Mouse (Mus musculus) left cerebral cortex, postnatal 4 days (tissue): ENCODE measurements around the gene Gnl3. TPM values are rescaled to one million over a fixed set of nuclear protein-coding genes. Genes with fewer than 3 reads are reported as not detected.

ENCODE experiments used
- DNase-seq: peaks from one replicate; pipeline ENCODE4 v3.0.0-alpha.2; 2022
- intact Hi-C: fragments of 180-260 bp; cut with DNase I; formaldehyde crosslinking; loops from one replicate; pipeline ENCODE4 v1.15.1; 2025
- total RNA-seq, 2 experiments: library from RNA; stranded (reverse); gene quantifications; 2 replicates each; pipeline ENCODE4 v1.2.3; 2021

Gene Gnl3
- total RNA-seq = 10 to 100 TPM; 68.3 to 79.3 TPM

DNA sequence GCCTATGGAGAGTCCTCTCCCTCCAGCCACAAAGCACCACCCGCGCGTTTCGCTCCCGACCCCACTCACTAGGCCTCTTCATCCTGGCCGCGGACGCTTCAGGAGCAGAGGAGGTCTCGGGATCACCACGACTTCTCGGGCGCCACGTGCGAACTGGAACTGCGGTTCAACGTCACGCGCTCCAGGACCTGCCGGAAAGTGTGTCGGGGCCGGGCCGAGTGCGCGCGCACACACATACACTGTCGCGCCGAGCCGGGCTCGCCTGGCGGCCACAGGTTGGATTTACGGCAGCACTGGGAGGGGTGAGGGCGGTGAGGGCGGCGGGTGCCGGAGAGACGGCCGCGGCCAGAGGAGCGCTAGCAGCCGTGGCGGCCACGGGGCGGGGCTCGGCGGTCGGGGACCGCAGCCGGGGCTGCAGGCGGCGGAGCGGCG lies at the start of gene Gnl3, which contains the start of gene Pbrm1:
Gene Gnl3, minus strand, starts transcription at position 293 of the 432 bp plus-strand sequence.
Gene Pbrm1, plus strand, starts transcription at position 279 of the 432 bp plus-strand sequence.
- intact Hi-C loops = no loop called here
- DNase-seq = peak; percentile 98

DNA sequence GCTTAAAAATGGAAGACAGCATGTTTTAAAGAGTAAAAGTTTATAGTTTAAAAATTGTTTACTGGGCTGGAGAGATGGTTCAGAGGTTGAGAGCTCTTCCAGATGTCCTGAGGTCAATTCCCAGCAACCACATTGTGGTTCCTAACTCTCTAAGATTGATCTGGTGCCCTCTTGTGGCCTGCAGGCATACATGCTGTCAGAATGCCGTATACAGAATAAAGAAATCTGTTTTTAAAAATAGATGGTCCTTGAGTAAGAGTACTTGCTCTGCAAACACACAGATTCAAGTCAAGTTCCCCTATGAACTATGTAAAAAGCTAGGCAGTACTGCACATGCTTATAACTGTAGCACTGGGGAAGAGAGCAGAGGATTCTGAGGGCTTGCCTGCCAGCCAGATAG lies 43.3 kb upstream of the Gnl3 start:
- intact Hi-C loops = no loop called here
- DNase-seq = no peak

DNA sequence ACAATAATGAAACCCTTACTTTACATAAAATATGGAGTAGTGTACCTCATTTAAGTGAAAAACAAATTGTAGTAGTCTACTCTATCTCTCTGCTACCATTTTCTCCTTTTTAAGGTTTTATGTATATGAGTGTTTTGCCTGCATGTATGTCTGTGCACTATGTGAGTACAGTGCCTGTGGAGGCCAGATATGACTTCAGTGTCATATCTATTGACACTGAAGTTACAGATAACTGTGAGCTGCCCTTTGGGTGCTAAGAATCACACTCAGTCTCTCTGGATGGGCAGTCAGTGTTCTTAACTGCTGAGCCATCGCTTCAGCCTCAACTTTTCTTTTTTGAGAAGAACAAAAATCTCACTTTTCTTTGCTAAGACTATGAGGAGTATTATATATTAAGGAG lies 26.9 kb upstream of the Gnl3 start:
- DNase-seq = no peak
- intact Hi-C loops = no loop called here

- intact Hi-C loops = no loop called here
- no peak for DNase-seq
These were observed 26.3 kb upstream of the Gnl3 start for GRCm38 (mm10) chr14:31045296-31045695.

DNA sequence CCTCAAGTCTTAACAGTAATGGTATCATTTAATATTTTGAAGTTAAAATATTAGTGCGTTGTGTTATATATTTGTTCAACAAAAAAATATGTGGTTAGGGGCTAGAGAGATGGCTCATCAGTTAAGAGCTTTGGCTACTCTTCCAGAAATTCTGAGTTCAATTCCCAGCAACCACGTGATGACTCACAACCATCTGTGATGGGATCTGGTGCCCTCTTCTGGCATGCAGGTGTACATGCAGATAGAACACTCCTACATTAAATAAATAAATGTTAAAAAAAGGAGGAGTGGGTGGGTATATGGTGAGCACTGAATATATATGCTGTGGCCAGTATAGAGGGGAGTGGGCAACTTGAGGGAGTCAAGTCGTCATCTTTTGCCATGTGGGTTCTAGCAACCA lies 6.8 kb upstream of the Gnl3 start:
- no peak for DNase-seq
- intact Hi-C loops = no loop called here

DNA sequence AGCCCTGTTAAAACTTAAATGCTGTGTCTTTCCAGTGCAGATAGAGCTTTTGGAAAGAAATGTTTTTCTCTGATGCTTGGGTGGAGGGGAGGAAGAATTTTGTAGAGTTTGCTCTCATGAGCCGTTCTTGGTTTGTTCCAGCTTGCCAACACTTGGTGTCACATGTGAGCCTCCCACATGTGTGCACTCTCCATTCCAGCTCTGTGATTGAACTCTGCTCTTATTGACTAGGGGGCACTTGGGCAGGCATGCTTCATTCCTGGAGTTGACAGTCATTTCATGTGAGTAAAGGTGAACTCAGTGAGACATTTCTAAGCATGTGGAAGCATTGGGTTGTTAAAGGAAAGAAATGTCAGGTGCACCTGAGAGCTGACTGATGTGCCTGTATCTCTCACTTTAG lies 3.6 kb upstream of the Gnl3 start:
- intact Hi-C loops = no loop called here
- no peak for DNase-seq

- intact Hi-C loops = no loop called here
- peak; percentile 71 for DNase-seq
These were observed 616 bp upstream of the Gnl3 start for GRCm38 (mm10) chr14:31019331-31020205.

DNA sequence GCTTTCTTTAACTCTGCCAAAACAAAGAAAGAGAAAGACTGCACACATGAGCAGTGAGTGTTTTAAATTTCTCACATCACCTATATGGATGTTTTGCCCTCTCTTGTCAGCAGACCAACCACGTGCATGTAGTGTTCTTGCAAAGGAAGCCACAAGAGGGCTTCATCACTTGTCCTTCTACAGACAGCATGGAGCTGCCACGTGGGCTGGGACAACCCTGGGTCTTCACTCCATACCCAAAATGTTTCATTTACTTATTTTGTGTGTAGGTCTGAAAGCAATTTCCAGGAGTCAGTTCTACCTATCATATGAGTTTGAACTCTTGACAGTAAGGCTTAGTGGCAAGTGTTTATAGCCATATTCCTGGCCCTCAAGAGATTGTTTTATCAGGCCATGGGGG lies 1.1 kb downstream of the Gnl3 start:
- intact Hi-C loops = no loop called here
- DNase-seq = no peak

DNA sequence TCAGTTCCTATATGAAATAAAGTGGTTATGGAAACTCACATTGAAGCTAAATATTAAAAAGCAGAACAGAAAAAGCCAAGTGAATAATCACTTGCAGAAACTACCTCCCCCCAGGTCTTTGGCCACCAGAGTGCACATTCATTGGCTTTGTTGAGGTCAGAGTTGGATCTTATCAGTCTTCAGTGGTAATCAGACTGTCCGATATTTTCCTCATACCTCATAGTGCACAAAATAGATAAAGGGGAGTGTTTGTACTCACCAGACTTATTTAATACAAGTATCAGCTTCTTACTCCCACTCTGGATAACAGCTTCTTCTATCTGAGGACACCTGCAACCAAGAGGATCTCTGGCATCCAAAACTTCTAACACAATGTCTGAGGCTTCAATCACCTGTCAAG lies 2.9 kb downstream of the Gnl3 start:
- DNase-seq = no peak
- intact Hi-C loops = no loop called here

DNA sequence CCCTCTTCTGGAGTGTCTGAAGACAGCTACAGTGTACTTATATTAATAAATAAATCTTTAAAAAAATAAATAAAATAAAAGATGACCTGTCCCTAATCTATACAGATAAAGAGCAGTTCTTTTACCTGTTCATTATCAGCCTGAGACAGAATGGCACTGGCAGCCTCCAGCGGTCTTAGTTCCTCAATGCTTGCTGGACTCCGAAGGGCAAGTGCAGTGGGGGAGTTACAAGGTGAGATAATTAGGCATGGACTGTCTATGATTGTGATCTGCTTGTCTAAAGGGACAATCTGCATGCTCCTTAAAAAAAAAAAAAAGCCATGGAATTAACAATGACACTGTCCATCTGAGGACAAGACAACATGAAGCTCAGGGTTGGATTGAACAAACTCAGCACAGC lies 5.0 kb downstream of the Gnl3 start:
- intact Hi-C loops = no loop called here
- DNase-seq = no peak

DNA sequence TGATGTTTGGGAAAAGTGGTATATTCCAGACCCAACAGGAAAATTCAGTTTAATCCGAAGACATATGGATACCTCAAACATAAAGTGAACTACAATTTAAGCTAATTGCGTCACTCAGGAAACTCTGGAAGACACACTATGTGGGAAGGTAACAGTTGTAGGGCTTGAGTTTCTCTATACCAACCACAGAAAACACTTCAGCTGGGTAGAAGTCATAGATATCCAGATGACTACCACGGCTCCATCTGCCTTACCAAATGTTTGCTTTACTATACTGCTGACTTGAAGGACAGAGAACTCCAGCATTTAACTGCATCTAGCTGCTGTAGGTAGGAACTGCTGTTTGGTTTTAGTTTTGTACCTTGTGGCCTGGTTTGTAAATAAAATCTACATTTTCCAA lies 7.4 kb downstream of the Gnl3 start:
- DNase-seq = no peak
- intact Hi-C loops = no loop called here

DNA sequence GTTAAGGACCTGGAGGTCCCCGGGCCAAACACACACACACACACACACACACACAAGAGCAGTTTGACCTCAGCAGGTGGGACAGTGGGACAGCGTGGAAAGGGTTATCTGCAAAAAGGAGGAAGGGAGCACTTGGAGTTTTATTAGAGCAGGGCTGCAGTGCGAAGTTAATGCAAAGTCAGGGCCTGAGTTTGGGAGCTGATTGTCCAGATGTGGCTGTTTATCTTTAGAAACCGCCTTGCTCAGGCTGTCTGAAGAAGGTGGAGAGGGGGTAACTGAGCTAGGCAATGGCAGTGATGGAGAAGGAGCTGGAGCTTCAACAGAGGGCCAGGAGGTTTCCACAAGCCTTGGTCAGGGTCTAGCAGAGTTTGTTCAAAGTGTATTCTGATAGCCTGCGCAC lies 12.2 kb downstream of the Gnl3 start:
- intact Hi-C loops = no loop called here
- DNase-seq = no peak

DNA sequence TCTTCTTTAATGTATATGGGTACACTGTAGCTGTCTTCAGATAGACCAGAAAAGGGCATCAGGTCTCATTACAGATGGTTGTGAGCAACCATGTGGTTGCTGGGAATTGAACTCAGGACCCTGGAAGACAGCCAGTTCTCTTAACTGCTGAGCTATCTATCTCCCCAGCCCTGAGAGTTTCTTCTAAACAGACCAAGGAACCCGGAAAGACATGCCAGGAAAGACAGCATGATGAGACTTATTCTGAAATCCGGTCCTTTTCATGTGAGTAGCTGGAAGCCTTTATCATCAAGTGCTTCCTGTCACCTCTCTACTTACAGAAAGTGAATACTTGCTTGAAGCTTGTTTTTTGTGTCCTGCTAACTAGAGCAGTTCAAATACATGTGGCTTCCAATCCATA lies 14.4 kb downstream of the Gnl3 start:
- DNase-seq = no peak
- intact Hi-C loops = no loop called here

GRCm38 (mm10) chr14:31001307-31002205 lies 17.4 kb downstream of the Gnl3 start, which contains the start of the genes Glt8d1 and Spcs1:
TSS of gene Glt8d1 (plus strand) at chr14:31001400.
TSS of gene Spcs1 (minus strand) at chr14:31001672.
- DNase-seq = peak; percentile 84
- intact Hi-C loops = no loop called here

DNA sequence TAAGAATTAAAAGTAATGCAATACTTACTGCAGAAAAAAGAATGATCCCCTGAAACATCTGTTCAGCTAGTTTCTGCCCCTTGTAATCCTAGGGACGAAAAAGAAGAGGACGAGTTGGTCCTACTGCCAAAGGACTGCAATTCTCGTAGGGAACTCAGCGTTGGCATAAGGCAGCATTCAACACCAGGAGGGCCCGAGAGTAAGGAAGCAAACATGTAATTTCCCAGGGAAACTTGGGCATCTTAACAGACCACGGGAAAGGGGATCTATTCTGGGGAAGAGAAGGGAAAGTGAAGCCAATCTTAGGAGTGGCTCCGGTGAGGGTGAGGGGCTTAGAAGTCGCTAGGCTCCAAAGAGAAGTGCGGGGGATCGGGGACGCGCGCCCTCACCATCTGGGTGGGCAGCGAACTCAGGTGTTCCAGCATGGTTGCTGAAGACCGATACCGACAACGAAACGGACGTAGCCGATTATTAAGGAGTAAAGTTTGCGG lies 18.1 kb downstream of the Gnl3 start:
- DNase-seq = no peak
- intact Hi-C loops = no loop called here

DNA sequence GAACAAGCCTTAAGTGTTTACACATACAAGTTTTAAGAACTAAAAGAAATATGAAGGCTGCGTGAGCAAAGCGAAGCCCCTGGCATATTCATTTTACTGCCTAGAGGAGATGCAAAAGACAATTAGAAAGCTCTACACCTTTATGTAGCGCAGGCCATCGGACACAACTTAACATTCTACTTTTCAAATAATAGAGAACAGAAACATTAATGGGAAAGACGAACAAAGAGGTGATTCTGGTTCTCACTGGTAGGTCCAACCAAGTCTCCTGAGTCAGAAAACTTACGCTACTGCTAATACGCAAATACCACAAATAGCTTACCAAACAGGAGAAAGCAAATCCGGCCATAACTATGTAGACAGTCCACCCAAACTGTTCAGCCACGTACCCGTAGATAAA lies 18.6 kb downstream of the Gnl3 start:
- intact Hi-C loops = no loop called here
- no peak for DNase-seq

DNA sequence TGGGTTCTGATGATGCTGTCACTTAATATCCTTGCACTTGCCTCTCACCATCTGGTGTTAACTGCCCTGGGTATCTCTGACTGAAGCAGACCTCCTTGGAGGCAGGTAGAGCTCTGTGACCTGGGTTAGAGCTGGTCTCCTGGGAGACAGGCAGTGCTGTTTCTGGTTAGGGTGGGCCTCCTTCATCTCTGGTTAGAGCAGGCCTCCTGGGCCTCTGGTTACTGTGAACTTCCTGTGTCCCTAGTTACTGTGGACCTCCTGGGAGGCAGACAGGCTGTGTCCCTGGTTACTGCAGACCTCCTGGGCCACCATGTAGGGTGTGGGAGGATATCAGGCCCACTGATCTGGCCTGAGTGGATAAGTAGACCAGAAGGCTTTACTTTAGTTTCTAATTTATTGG lies 22.5 kb downstream of the Gnl3 start:
- intact Hi-C loops = no loop called here

GRCm38 (mm10) chr14:30976222-30976621 lies 42.7 kb downstream of the Gnl3 start:
- intact Hi-C loops = no loop called here
- DNase-seq = no peak

More for the DNA sequence above, 22.5 kb downstream of the Gnl3 start:
- no peak for DNase-seq

DNA sequence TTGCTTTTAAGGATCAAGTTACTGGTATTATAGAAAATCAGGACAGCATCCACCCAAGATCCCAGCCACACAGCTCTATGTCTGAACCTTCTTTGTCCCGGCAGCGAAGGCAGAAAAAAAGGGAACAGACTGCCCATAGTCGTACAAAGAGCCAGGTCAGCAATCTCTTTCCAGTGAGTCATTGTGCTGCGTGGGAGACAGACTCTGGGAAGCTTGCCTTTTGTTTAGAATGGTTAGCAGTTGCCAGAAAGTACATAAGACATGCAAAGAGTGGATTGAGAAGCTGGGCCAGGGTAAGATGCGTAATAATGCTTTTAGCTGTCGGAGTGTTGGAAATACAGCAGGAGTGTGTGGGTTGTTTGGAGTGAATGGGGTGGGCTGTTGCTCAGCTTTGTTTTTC lies 44.7 kb downstream of the Gnl3 start:
- intact Hi-C loops = no loop called here
- no peak for DNase-seq
